Mouse (Mus musculus): ENCODE measurements at regions not wholly inside any gene's neighbourhood (a gene's known extent, or its start where the extent isn't known, plus 50 kb on each side); places are given as distances from the start of the nearest gene placed in this dataset.

DNA sequence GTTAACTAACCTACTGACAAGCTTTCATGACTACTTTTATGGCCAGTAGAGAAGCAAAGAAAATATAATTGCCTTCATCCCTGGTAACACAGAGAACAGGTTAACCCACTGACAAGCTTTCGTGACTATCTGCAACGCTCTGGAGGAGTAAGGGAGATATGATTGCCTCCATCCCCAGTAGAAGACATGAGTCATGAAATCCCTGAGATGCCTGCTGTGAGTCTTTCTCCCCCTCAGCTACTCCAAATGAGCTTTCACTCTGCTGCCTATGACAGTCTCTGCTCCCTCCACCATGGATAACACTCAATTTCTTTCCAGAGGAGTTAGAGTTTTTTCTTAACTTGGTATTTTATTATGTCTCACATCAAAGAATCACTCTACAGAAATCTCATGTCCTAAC is 2493.4 kb upstream of the Gm7489 start:
- H3K4me3 ChIP-seq: no peak overlapping the region
- H3K27me3 ChIP-seq (ENCODE audit: poor library complexity, severe bottlenecking): no peaks in the 10 kb centered on the region
- 95% methylated on average over 2 of the region's 2 CpGs for WGBS
- no peaks in the 10 kb centered on the region for H3K36me3 ChIP-seq (replicated peaks)
- no peaks in the 10 kb centered on the region for H3K9me3 ChIP-seq
- H3K4me1 ChIP-seq: peaks cover 5% of the 10 kb centered on the region; the same call in 1 of the 2 replicates
- no peak overlapping the region for H3K27ac ChIP-seq
- DNase-seq (ENCODE audit: extremely low spot score, low spot score): no peak

- WGBS: 87% methylated on average over 7 of the region's 7 CpGs
- Histone ChIP-seq H3K4me1 (peaks cover 6% of the 10 kb centered on the region; the same call in 1 of the 2 replicates), H3K27ac (no peak overlapping the region), H3K36me3 (replicated peaks) (no peaks in the 10 kb centered on the region), H3K9me3 (no peaks in the 10 kb centered on the region), H3K4me3 (no peak overlapping the region), H3K27me3 (ENCODE audit: poor library complexity, severe bottlenecking) (no peaks in the 10 kb centered on the region)
- DNase-seq (ENCODE audit: extremely low spot score, low spot score): no peak
Observed at GRCm38 (mm10) chr15:51392449-51393405, 2492.0 kb upstream of the Gm7489 start.

DNA sequence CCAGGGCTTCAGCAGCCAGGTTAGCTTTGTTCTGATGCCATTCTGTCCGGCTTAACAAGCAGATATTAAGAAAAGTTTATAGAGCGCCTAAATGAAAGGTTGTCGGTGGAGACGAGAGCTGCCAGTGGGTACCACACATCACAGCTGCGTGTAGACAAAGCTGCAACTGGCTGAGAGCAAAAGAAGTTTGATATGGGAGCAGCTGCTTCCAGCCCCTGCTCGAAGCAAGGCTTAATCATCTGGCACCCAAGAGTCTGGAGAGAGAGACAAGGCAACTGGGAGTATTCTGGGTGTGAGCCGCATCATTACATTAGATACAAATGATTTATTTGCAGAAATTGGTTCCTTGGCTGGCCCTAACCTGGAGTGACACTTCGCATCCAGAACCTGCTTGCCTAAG is 2488.7 kb upstream of the Gm7489 start:
- Histone ChIP-seq H3K36me3 (replicated peaks) (no peaks in the 10 kb centered on the region), H3K27me3 (ENCODE audit: poor library complexity, severe bottlenecking) (no peaks in the 10 kb centered on the region), H3K9me3 (no peaks in the 10 kb centered on the region), H3K4me1 (peaks cover 6% of the 10 kb centered on the region; the same call in 1 of the 2 replicates), H3K27ac (no peak overlapping the region), H3K4me3 (no peak overlapping the region)
- WGBS: 73% methylated on average over 8 of the region's 8 CpGs
- no peak for DNase-seq (ENCODE audit: extremely low spot score, low spot score)

- Histone ChIP-seq H3K4me1 (no peaks in the 10 kb centered on the region), H3K9me3 (no peaks in the 10 kb centered on the region), H3K4me3 (no peak overlapping the region), H3K36me3 (replicated peaks) (no peaks in the 10 kb centered on the region), H3K27me3 (ENCODE audit: poor library complexity, severe bottlenecking) (no peaks in the 10 kb centered on the region), H3K27ac (no peak overlapping the region)
- DNase-seq (ENCODE audit: extremely low spot score, low spot score): no peak
- 93% methylated on average over 3 of the region's 3 CpGs for WGBS
Observed at GRCm38 (mm10) chr15:51403581-51403980, 2481.1 kb upstream of the Gm7489 start.

DNA sequence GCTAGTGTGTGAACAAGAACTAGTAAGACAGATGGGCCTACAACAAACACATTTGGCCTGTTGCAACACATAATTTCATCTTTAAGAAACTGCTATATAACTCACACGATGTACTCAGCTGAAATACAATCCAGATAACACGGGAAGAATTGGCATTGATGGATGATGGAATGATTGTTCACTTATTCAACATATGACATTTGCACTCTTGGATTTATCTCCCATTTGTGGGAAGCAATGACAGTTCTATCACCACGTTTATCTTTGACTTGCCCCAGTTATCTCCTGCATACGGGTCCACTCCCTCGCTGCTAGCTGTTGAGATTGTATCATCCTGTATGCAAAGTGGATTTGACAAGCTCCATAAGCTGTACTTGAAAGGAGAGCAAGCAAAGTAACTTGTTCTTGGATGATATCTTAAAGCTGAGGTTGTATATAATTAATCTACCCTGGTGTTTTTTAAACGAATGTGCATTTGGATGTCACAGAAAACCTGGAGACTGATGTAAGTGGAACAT is 2474.9 kb upstream of the Gm7489 start:
- DNase-seq (ENCODE audit: extremely low spot score, low spot score): no peak
- Histone ChIP-seq H3K27me3 (ENCODE audit: poor library complexity, severe bottlenecking) (no peaks in the 10 kb centered on the region), H3K9me3 (no peaks in the 10 kb centered on the region), H3K36me3 (replicated peaks) (no peaks in the 10 kb centered on the region), H3K27ac (no peak overlapping the region), H3K4me1 (no peaks in the 10 kb centered on the region), H3K4me3 (no peak overlapping the region)
- WGBS: 88% methylated on average over 6 of the region's 6 CpGs

- H3K27ac ChIP-seq: no peak overlapping the region
- no peaks in the 10 kb centered on the region for H3K27me3 ChIP-seq (ENCODE audit: poor library complexity, severe bottlenecking)
- H3K36me3 ChIP-seq (replicated peaks): no peaks in the 10 kb centered on the region
- H3K9me3 ChIP-seq: no peaks in the 10 kb centered on the region
- no peak overlapping the region for H3K4me3 ChIP-seq
- no peaks in the 10 kb centered on the region for H3K4me1 ChIP-seq
- no peak for DNase-seq (ENCODE audit: extremely low spot score, low spot score)
Observed at GRCm38 (mm10) chr15:51411966-51412365, 2472.7 kb upstream of the Gm7489 start.

DNA sequence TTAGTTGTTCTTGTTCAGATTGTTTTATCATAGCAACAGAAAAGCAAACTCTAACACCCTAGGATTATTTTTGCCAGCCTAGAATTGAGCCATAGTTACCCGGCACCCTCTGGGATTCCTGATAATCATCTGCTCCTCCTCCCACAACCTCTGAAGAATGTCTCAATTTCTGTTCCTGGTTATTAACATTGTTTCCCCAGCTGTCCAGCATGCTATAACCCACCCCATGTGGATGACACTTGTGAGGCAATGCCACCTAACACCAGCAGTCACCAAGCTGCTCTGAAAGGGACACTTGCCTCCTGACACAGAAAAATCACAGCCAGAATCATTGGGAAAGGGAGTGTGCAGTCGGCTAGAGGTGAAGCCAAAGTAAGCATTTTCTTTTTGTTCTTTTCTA is 2442.1 kb upstream of the Gm7489 start:
- 78% methylated on average over 2 of the region's 2 CpGs for WGBS
- no peaks in the 10 kb centered on the region for H3K9me3 ChIP-seq
- H3K4me3 ChIP-seq: no peak overlapping the region

DNA sequence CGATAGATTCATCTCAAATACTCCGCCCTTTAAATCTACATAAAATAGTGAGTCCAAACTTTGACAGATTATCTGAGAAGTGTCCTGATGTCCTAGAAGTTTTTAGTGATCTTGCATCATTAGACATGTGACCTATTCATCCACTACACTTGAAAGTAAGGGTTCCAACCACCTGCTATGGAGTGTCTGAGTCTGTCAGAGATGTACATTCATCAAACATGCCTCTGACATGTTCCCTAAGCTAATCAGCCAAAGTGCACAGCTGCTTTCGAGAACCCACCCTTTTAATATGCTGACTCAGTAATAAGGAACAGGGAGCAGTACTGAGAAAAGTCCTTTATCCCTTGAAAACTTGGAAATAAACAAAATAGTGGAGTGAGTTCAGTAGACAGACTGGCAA is 2414.8 kb upstream of the Gm7489 start:
- DNase-seq (ENCODE audit: extremely low spot score, low spot score): no peak
- Histone ChIP-seq H3K27me3 (ENCODE audit: poor library complexity, severe bottlenecking) (no peaks in the 10 kb centered on the region), H3K4me3 (no peak overlapping the region), H3K36me3 (replicated peaks) (no peaks in the 10 kb centered on the region), H3K9me3 (no peaks in the 10 kb centered on the region), H3K27ac (no peak overlapping the region), H3K4me1 (no peaks in the 10 kb centered on the region)
- WGBS: 92% methylated on average over 3 of the region's 3 CpGs

More for the DNA sequence above, 2442.1 kb upstream of the Gm7489 start:
- no peak for DNase-seq (ENCODE audit: extremely low spot score, low spot score)
- H3K27ac ChIP-seq: no peak overlapping the region
- H3K4me1 ChIP-seq: no peaks in the 10 kb centered on the region
- no peaks in the 10 kb centered on the region for H3K36me3 ChIP-seq (replicated peaks)
- no peaks in the 10 kb centered on the region for H3K27me3 ChIP-seq (ENCODE audit: poor library complexity, severe bottlenecking)

- Histone ChIP-seq H3K4me1 (no peaks in the 10 kb centered on the region), H3K4me3 (no peak overlapping the region), H3K27me3 (ENCODE audit: poor library complexity, severe bottlenecking) (no peaks in the 10 kb centered on the region), H3K27ac (no peak overlapping the region), H3K9me3 (no peaks in the 10 kb centered on the region), H3K36me3 (replicated peaks) (no peaks in the 10 kb centered on the region)
- no peak for DNase-seq (ENCODE audit: extremely low spot score, low spot score)
- 71% methylated on average over 1 of the region's 1 CpGs for WGBS
Observed at GRCm38 (mm10) chr15:51471143-51471542, 2413.6 kb upstream of the Gm7489 start.

DNA sequence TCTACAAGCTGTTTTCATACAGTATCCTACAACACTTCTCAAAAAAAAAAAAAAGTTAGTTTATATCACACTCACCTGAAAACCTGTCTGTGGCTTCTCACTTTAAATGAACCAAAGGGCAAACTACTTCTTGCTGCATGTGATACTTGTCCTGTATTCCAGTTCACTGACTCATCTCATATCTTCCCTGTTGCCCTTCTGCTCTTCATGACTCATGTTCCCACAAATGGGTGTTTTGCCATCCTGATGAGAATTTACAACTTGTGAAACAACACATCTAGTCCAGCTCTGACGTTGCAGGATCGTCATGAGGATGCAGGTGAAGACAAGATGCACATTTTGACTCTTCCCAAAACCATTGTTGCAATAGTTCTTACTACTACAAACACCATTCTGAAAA is 2412.7 kb upstream of the Gm7489 start:
- WGBS: 91% methylated on average over 2 of the region's 2 CpGs
- no peaks in the 10 kb centered on the region for H3K27me3 ChIP-seq (ENCODE audit: poor library complexity, severe bottlenecking)
- H3K27ac ChIP-seq: no peak overlapping the region
- H3K9me3 ChIP-seq: no peaks in the 10 kb centered on the region
- no peaks in the 10 kb centered on the region for H3K36me3 ChIP-seq (replicated peaks)
- H3K4me3 ChIP-seq: no peak overlapping the region
- DNase-seq (ENCODE audit: extremely low spot score, low spot score): no peak
- no peaks in the 10 kb centered on the region for H3K4me1 ChIP-seq

- H3K27ac ChIP-seq: no peak overlapping the region
- H3K27me3 ChIP-seq (ENCODE audit: poor library complexity, severe bottlenecking): no peaks in the 10 kb centered on the region
- H3K9me3 ChIP-seq: no peaks in the 10 kb centered on the region
- H3K4me3 ChIP-seq: no peak overlapping the region
- no peaks in the 10 kb centered on the region for H3K36me3 ChIP-seq (replicated peaks)
- 89% methylated on average over 4 of the region's 4 CpGs for WGBS
- DNase-seq (ENCODE audit: extremely low spot score, low spot score): no peak
- no peaks in the 10 kb centered on the region for H3K4me1 ChIP-seq
Observed at GRCm38 (mm10) chr15:51481856-51482255, 2402.8 kb upstream of the Gm7489 start.

- Histone ChIP-seq H3K27me3 (ENCODE audit: poor library complexity, severe bottlenecking) (no peaks in the 10 kb centered on the region), H3K4me3 (no peak overlapping the region), H3K4me1 (no peaks in the 10 kb centered on the region), H3K27ac (no peak overlapping the region), H3K36me3 (replicated peaks) (no peaks in the 10 kb centered on the region), H3K9me3 (no peaks in the 10 kb centered on the region)
- WGBS: 85% methylated on average over 2 of the region's 2 CpGs
- DNase-seq (ENCODE audit: extremely low spot score, low spot score): no peak
Observed at GRCm38 (mm10) chr15:51484207-51484606, 2400.5 kb upstream of the Gm7489 start.

GRCm38 (mm10) chr15:51485554-51485953 is 2399.2 kb upstream of the Gm7489 start:
- H3K27me3 ChIP-seq (ENCODE audit: poor library complexity, severe bottlenecking): no peaks in the 10 kb centered on the region
- H3K4me3 ChIP-seq: no peak overlapping the region
- 95% methylated on average over 2 of the region's 2 CpGs for WGBS
- no peaks in the 10 kb centered on the region for H3K36me3 ChIP-seq (replicated peaks)
- no peaks in the 10 kb centered on the region for H3K9me3 ChIP-seq
- no peak overlapping the region for H3K27ac ChIP-seq
- no peak for DNase-seq (ENCODE audit: extremely low spot score, low spot score)
- no peaks in the 10 kb centered on the region for H3K4me1 ChIP-seq
